In the genomic region with DNA sequence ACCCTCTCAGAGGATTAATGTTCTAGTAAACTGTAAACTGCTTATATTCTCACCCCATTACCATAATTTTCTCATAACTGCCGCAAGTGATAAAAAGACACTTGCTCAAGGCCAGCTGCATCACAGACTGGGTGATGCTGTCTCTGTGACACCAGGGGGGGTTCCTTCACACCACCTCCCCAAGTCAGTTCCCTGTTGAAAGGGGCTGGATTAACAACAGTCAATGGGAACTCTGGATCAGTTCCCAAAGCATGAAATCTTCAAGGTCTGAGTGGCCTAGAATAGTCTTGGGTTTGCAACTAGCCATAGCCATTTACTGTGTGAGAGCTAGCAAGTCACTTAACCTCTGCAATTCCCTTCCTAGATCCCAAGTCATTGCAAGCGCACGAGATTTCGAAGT, we compare ENCODE assay signal across 15 mouse cellular contexts.
"Had no signal": no experiment of that assay in that cellular context is flagged by ENCODE, and none has a peak within 500 bp of the region (broad histone marks: within the 10 kb centered on the region; RNA-seq: fewer than 3 reads in every experiment).

No protein-coding gene starts in this region.

- H3K4me3 ChIP-seq: limb, embryonic 13.5 days; midbrain, embryonic 12.5 days; neural tube, embryonic 13.5 days; stomach, embryonic 15.5 days had no signal

- H3K4me2 ChIP-seq: limb, embryonic 13.5 days; midbrain, embryonic 12.5 days; neural tube, embryonic 13.5 days; stomach, embryonic 15.5 days had no signal

- H3K27me3 ChIP-seq: neural tube, embryonic 13.5 days; stomach, embryonic 15.5 days had no signal

- H3K36me3 ChIP-seq: limb, embryonic 13.5 days; midbrain, embryonic 12.5 days; neural tube, embryonic 13.5 days; stomach, embryonic 15.5 days had no signal

- H3K4me1 ChIP-seq: limb, embryonic 13.5 days; stomach, embryonic 15.5 days had no signal

- H3K9me3 ChIP-seq: limb, embryonic 13.5 days; midbrain, embryonic 12.5 days; neural tube, embryonic 13.5 days; stomach, embryonic 15.5 days had no signal

- H3K27ac ChIP-seq: kidney, postnatal 0 days; limb, embryonic 13.5 days; liver, embryonic 14.5 days; midbrain, embryonic 12.5 days; neural tube, embryonic 13.5 days; stomach, embryonic 15.5 days had no signal

- H3K9ac ChIP-seq: limb, embryonic 13.5 days; liver, embryonic 14.5 days; midbrain, embryonic 12.5 days; neural tube, embryonic 13.5 days; stomach, embryonic 15.5 days had no signal

- DNase-seq: kidney, adult 11 months; kidney, adult 9 months; kidney, postnatal 4 days; left cerebral cortex, postnatal 4 days; lung, adult 18-20 months; retina, postnatal 1 day; right cerebral cortex, postnatal 4 days; spleen, adult 18-20 months; thymus, postnatal 36 days had no signal
